Comparison of ENCODE assay signal across 15 mouse cellular contexts in the genomic region with DNA sequence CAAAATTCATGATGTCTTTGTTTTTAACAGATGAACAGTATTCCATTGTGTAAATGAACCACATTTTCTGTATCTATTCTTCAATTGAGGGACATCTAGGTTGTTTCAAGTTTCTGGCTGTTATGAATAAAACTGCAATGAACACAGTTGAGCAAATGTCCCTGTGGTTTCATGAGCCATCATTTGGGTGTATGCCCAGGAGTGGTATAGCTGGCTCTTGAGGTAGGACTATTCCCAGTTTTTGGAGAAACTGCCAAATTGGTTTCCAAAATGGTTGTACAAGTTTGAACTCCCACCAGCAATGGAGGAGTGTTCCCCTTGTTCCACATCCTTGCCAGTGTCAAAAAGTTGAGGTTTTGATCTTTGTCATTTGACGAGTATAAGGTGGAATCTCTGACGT.
DNase-seq lines count a peak whose midpoint lies in the region.
"Had no signal": no experiment of that assay in that cellular context is flagged by ENCODE, and none has a peak within 500 bp of the region (broad histone marks: within the 10 kb centered on the region; RNA-seq: fewer than 3 reads in every experiment).

No protein-coding gene starts in this region.

- DNase-seq in frontal cortex, postnatal 36 days (ENCODE audit: low spot score in 2 of 2), result peak; percentile 1 to 11
- DNase-seq in frontal cortex, postnatal 10 days (ENCODE audit: low spot score in 2 of 2), result no peak
- DNase-seq in right cerebral cortex, adult 2 months (ENCODE audit: low spot score in 2 of 2), result peak; percentile 3 to 4
- no peak for DNase-seq in right cerebral cortex, postnatal 4 days
- peak; percentile 70 for DNase-seq in brain, adult 2 months (ENCODE audit: low read depth, low spot score)
- DNase-seq in kidney, adult 8-10 months, result no peak
- DNase-seq: adrenal gland, adult 8-10 months; adrenal gland, postnatal 36 days; cerebellum, adult 11 months; cerebellum, adult 9-10 months; cerebellum, postnatal 36 days; forebrain, postnatal 0 days; gastrocnemius, postnatal 14 days; heart, adult 2 months; heart, postnatal 36 days had no signal

Comparison
In these comparisons a context has a peak if more than half of its experiments do, and no peak if none do; other contexts are left out.
1. DNase-seq: peak in frontal cortex, postnatal 36 days (2 of 2), right cerebral cortex, adult 2 months (2 of 2) and brain, adult 2 months (single experiment); none in frontal cortex, postnatal 10 days (0 of 2), right cerebral cortex, postnatal 4 days (single experiment) and kidney, adult 8-10 months (0 of 2).